Mouse (Mus musculus) myocyte (in vitro differentiated cells): ENCODE measurements at regions not wholly inside any gene's neighbourhood (a gene's known extent, or its start where the extent isn't known, plus 50 kb on each side); places are given as distances from the start of the nearest gene placed in this dataset.

Experiments
- CEBPB ChIP-seq: IDR thresholded peaks from 2 replicates; pipeline ENCODE4 v1.6.1; 2011; ENCODE audit warnings: mild to moderate bottlenecking, moderate library complexity; ENCODE audit not compliant: poor library complexity, insufficient read depth, severe bottlenecking
- E2F4 ChIP-seq: IDR thresholded peaks from one replicate; pipeline ENCODE4 v1.6.1; 2011; ENCODE audit warnings: mild to moderate bottlenecking, control low read depth, moderate library complexity; ENCODE audit not compliant: insufficient read depth
- MAX ChIP-seq: IDR thresholded peaks from one replicate; pipeline ENCODE4 v1.6.1; 2011; ENCODE audit warnings: low read depth, mild to moderate bottlenecking, control low read depth
- POLR2A ChIP-seq: IDR thresholded peaks from one replicate; pipeline ENCODE4 v1.6.1; 2011; ENCODE audit warnings: low read depth, mild to moderate bottlenecking, control low read depth, moderate library complexity; ENCODE audit not compliant: insufficient read length
- POLR2AphosphoS2 ChIP-seq: IDR thresholded peaks from one replicate; pipeline ENCODE4 v1.6.1; 2011; ENCODE audit warnings: low read depth, control low read depth; ENCODE audit not compliant: insufficient read length
- SRF ChIP-seq: IDR thresholded peaks from one replicate; pipeline ENCODE4 v1.6.1; 2011; ENCODE audit warnings: low read depth; ENCODE audit not compliant: control insufficient read depth, insufficient read length

GRCm38 (mm10) chr17:79769824-79770223 lies 55.0 kb upstream of the Cyp1b1 start:
- TF ChIP-seq POLR2AphosphoS2 (no peak), POLR2A (no peak), CEBPB (no peak), MAX (no peak), E2F4 (no peak), SRF (no peak)
